Mouse (Mus musculus) liver, embryonic 12.5 days (tissue): Measurements from ENCODE around the gene Dennd1c. TPM values are rescaled to one million over a fixed set of nuclear protein-coding genes. Genes with fewer than 3 reads are reported as not detected.
A peak's percentile ranks its signal among the peaks of the same experiment; 100 is the strongest.
"Not testable (repeated sequence)": the region's sequence is repeated elsewhere in the genome, so short reads cannot be mapped to it uniquely, and the experiment has no call there.

Experiments
- ATAC-seq: fragments of 200-750 bp; cut with Nextera tagmentation; 2 replicates; pipeline ENCODE4 v1.8.0; 2017; ENCODE audit warnings: moderate number of reproducible peaks, mild to moderate bottlenecking, moderate library complexity
- H3K27ac ChIP-seq: fragments of 300-500 bp; sonication (generic); 2 replicates; pipeline ENCODE4 v1.5.1; 2016; ENCODE audit warnings: mild to moderate bottlenecking
- H3K27me3 ChIP-seq: fragments of 300-500 bp; sonication (generic); replicated peaks from 2 replicates; pipeline ENCODE4 v1.6.1; 2016; ENCODE audit warnings: mild to moderate bottlenecking, moderate library complexity
- H3K36me3 ChIP-seq: fragments of 300-500 bp; sonication (generic); 2 replicates; pipeline ENCODE4 v1.6.1; 2016; ENCODE audit warnings: mild to moderate bottlenecking, moderate library complexity
- H3K4me1 ChIP-seq: fragments of 300-500 bp; sonication (generic); 2 replicates; pipeline ENCODE4 v1.6.1; 2016
- H3K4me2 ChIP-seq: fragments of 300-500 bp; sonication (generic); 2 replicates; pipeline ENCODE4 v1.6.1; 2016; ENCODE audit warnings: mild to moderate bottlenecking, moderate library complexity
- H3K4me3 ChIP-seq: fragments of 300-500 bp; sonication (generic); 2 replicates; pipeline ENCODE4 v1.5.1; 2016; ENCODE audit warnings: mild to moderate bottlenecking, moderate library complexity
- H3K9ac ChIP-seq: fragments of 300-500 bp; sonication (generic); 2 replicates; pipeline ENCODE4 v1.6.1; 2016; ENCODE audit warnings: mild to moderate bottlenecking, moderate library complexity
- H3K9me3 ChIP-seq: fragments of 300-500 bp; sonication (generic); replicated peaks from 2 replicates; pipeline ENCODE4 v1.6.1; 2016; ENCODE audit warnings: mild to moderate bottlenecking, moderate library complexity
- WGBS: fragments of 180-500 bp; shearing (Covaris S2); methylation state at CpG from one replicate; pipeline ENCODE4 v1.1.7; 2016; ENCODE audit not compliant: insufficient replicate concordance; 5-methylcytosine and 5-hydroxymethylcytosine counted together
- polyA plus RNA-seq: library from polyadenylated mRNA; unstranded; fragments of >200 nt; fragmentation: Nextera tagmentation; extraction: Ambion mirVana; gene quantifications from 2 replicates; pipeline ENCODE4 v1.2.1, GENCODE M21; 2016

The Dennd1c gene
- polyA plus RNA-seq, 1 experiment from 2014 or later, result 1.8 TPM

- Histone ChIP-seq H3K9ac (peak overlapping the region; percentile 36), H3K27ac (no peak overlapping the region), H3K4me3 (peak overlapping the region; percentile 50), H3K36me3 (no peaks in the 10 kb centered on the region), H3K9me3 (no peaks in the 10 kb centered on the region), H3K4me1 (peaks cover 50% of the 10 kb centered on the region), H3K27me3 (peaks cover 74% of the 10 kb centered on the region), H3K4me2 (peak overlapping the region; percentile 71)
- WGBS, result under 1% methylated on average over 39 of the region's 39 CpGs
- ATAC-seq, result no peak
Measured at GRCm38 (mm10) chr17:57062011-57062521, 16.2 kb downstream of the Dennd1c start.

GRCm38 (mm10) chr17:57061069-57061468, 17.2 kb downstream of the Dennd1c start:
- H3K27ac ChIP-seq, result no peak overlapping the region
- H3K27me3 ChIP-seq, result peaks cover 74% of the 10 kb centered on the region
- H3K9ac ChIP-seq, result no peak overlapping the region
- H3K4me1 ChIP-seq, result peaks cover 43% of the 10 kb centered on the region
- no peak for ATAC-seq
- no peaks in the 10 kb centered on the region for H3K9me3 ChIP-seq
- H3K36me3 ChIP-seq, result no peaks in the 10 kb centered on the region
- peak overlapping the region; percentile 98 for H3K4me2 ChIP-seq
- WGBS, result 33% methylated on average over 10 of the region's 10 CpGs
- H3K4me3 ChIP-seq, result peak overlapping the region; percentile 69; the same call in 1 of the 2 replicates

GRCm38 (mm10) chr17:57060231-57060801, 18.0 kb downstream of the Dennd1c start:
- peak overlapping the region; percentile 98 for H3K4me2 ChIP-seq
- peaks cover 71% of the 10 kb centered on the region for H3K27me3 ChIP-seq
- under 1% methylated on average over 44 of the region's 44 CpGs for WGBS
- H3K4me1 ChIP-seq, result peaks cover 43% of the 10 kb centered on the region
- H3K27ac ChIP-seq, result peak overlapping the region; percentile 15
- H3K4me3 ChIP-seq, result peak overlapping the region; percentile 69
- H3K9ac ChIP-seq, result peak overlapping the region; percentile 75
- H3K9me3 ChIP-seq, result no peaks in the 10 kb centered on the region
- no peaks in the 10 kb centered on the region for H3K36me3 ChIP-seq
- ATAC-seq, result peak; percentile 79

- under 1% methylated on average over 44 of the region's 45 CpGs for WGBS
- peak within 1 kb of the TSS; percentile 69 for H3K4me3 ChIP-seq
- peaks cover 4% of the 10 kb centered on the region for H3K36me3 ChIP-seq
- 0 out of 2 replicates have a peak, but pooled peaks have one; percentile 22 for ATAC-seq
- peak within 1 kb of the TSS; percentile 75 for H3K9ac ChIP-seq
- H3K4me1 ChIP-seq, result peaks cover 43% of the 10 kb centered on the region
- no peaks in the 10 kb centered on the region for H3K9me3 ChIP-seq
- H3K27me3 ChIP-seq, result peaks cover 63% of the 10 kb centered on the region
- H3K27ac ChIP-seq, result peak within 1 kb of the TSS; percentile 51
- H3K4me2 ChIP-seq, result peak within 1 kb of the TSS; percentile 98
Measured at GRCm38 (mm10) chr17:57059486-57059977, 18.8 kb downstream of the Dennd1c start, which contains the start of gene Slc25a23. Gene Slc25a23 (minus strand): TSS chr17:57059863.

GRCm38 (mm10) chr17:57058891-57059485, 19.3 kb downstream of the Dennd1c start, which contains the start of gene Crb3:
Gene Crb3 (plus strand): TSS chr17:57059105.
- ATAC-seq, result 0 out of 2 replicates have a peak, but pooled peaks have one; percentile 1
- peak within 1 kb of the TSS; percentile 75 for H3K9ac ChIP-seq
- WGBS, result 6% methylated on average over 14 of the region's 22 CpGs
- peaks cover 43% of the 10 kb centered on the region for H3K4me1 ChIP-seq
- H3K4me2 ChIP-seq, result peak within 1 kb of the TSS; percentile 98
- H3K36me3 ChIP-seq, result peaks cover 8% of the 10 kb centered on the region
- peak within 1 kb of the TSS; percentile 69 for H3K4me3 ChIP-seq
- H3K27ac ChIP-seq, result peak within 1 kb of the TSS; percentile 51
- peaks cover 57% of the 10 kb centered on the region for H3K27me3 ChIP-seq
- no peaks in the 10 kb centered on the region for H3K9me3 ChIP-seq

- Histone ChIP-seq H3K27me3 (peaks cover 31% of the 10 kb centered on the region), H3K4me1 (peaks cover 31% of the 10 kb centered on the region), H3K4me3 (no peak overlapping the region), H3K9ac (no peak overlapping the region), H3K9me3 (no peaks in the 10 kb centered on the region), H3K36me3 (peaks cover 23% of the 10 kb centered on the region), H3K27ac (no peak overlapping the region), H3K4me2 (no peak overlapping the region)
- WGBS, result 60% methylated on average over 3 of the region's 3 CpGs
- ATAC-seq, result no peak
Measured at GRCm38 (mm10) chr17:57056246-57056645, 22.1 kb downstream of the Dennd1c start.

GRCm38 (mm10) chr17:57051679-57052078, 26.6 kb downstream of the Dennd1c start:
- WGBS, result 59% methylated on average over 4 of the region's 4 CpGs
- H3K9ac ChIP-seq, H3K27ac ChIP-seq, H3K4me3 ChIP-seq, H3K9me3 ChIP-seq, ATAC-seq, H3K27me3 ChIP-seq, H3K4me1 ChIP-seq, H3K4me2 ChIP-seq: not testable (repeated sequence)
- H3K36me3 ChIP-seq, result peaks cover 35% of the 10 kb centered on the region

GRCm38 (mm10) chr17:57048816-57049215, 29.5 kb downstream of the Dennd1c start:
- Histone ChIP-seq H3K9me3 (no peaks in the 10 kb centered on the region), H3K4me2 (no peak overlapping the region), H3K4me1 (0 out of 2 replicates have a peak, but pooled peaks cover 3% of the 10 kb centered on the region), H3K4me3 (no peak overlapping the region), H3K36me3 (peaks cover 27% of the 10 kb centered on the region; the same call in 1 of the 2 replicates), H3K9ac (no peak overlapping the region), H3K27me3 (0 out of 2 replicates have a peak, but pooled peaks cover 7% of the 10 kb centered on the region), H3K27ac (no peak overlapping the region)
- WGBS, result 77% methylated on average over 3 of the region's 3 CpGs
- ATAC-seq, result no peak

GRCm38 (mm10) chr17:57047406-57047805, 30.9 kb downstream of the Dennd1c start:
- Histone ChIP-seq H3K4me3 (no peak overlapping the region), H3K36me3 (peaks cover 16% of the 10 kb centered on the region; the same call in 1 of the 2 replicates), H3K27ac (no peak overlapping the region), H3K4me1 (0 out of 2 replicates have a peak, but pooled peaks cover 3% of the 10 kb centered on the region), H3K27me3 (0 out of 2 replicates have a peak, but pooled peaks cover 7% of the 10 kb centered on the region), H3K9ac (no peak overlapping the region), H3K4me2 (no peak overlapping the region), H3K9me3 (no peaks in the 10 kb centered on the region)
- 52% methylated on average over 5 of the region's 5 CpGs for WGBS
- ATAC-seq, result peak; percentile 45; the same call in 1 of the 2 replicates

GRCm38 (mm10) chr17:57041554-57041953, 36.8 kb downstream of the Dennd1c start, which contains the start of gene Slc25a41:
Gene Slc25a41 (minus strand): TSS chr17:57041654.
- no peak within 1 kb of the TSS for H3K4me3 ChIP-seq
- H3K4me1 ChIP-seq, result no peaks in the 10 kb centered on the region; the same call in 1 of the 2 replicates
- H3K9me3 ChIP-seq, result no peaks in the 10 kb centered on the region
- WGBS, result 51% methylated on average over 8 of the region's 8 CpGs
- no peak within 1 kb of the TSS for H3K27ac ChIP-seq
- no peak within 1 kb of the TSS for H3K9ac ChIP-seq
- H3K36me3 ChIP-seq, result no peaks in the 10 kb centered on the region
- no peak within 1 kb of the TSS for H3K4me2 ChIP-seq
- ATAC-seq, result no peak
- peaks cover 39% of the 10 kb centered on the region for H3K27me3 ChIP-seq

GRCm38 (mm10) chr17:57038978-57039377, 39.3 kb downstream of the Dennd1c start:
- Histone ChIP-seq H3K4me1 (no peaks in the 10 kb centered on the region; the same call in 1 of the 2 replicates), H3K36me3 (no peaks in the 10 kb centered on the region), H3K9me3 (no peaks in the 10 kb centered on the region), H3K27me3 (peaks cover 40% of the 10 kb centered on the region), H3K9ac (no peak overlapping the region), H3K4me3 (no peak overlapping the region), H3K27ac (no peak overlapping the region), H3K4me2 (no peak overlapping the region)
- ATAC-seq, result no peak
- 32% methylated on average over 8 of the region's 8 CpGs for WGBS

GRCm38 (mm10) chr17:57032854-57033253, 45.5 kb downstream of the Dennd1c start:
- ATAC-seq, result no peak
- Histone ChIP-seq H3K27me3 (peaks cover 15% of the 10 kb centered on the region; the same call in 1 of the 2 replicates), H3K36me3 (peaks cover 16% of the 10 kb centered on the region), H3K4me1 (peaks cover 32% of the 10 kb centered on the region), H3K4me2 (peak overlapping the region; percentile 82), H3K4me3 (peak overlapping the region; percentile 59), H3K9me3 (no peaks in the 10 kb centered on the region), H3K27ac (peak overlapping the region; percentile 91), H3K9ac (peak overlapping the region; percentile 80)
- WGBS, result 72% methylated on average over 4 of the region's 4 CpGs
